Comparison of ENCODE assay signal across 8 mouse cellular contexts in genomic region chr10:86463538-86464199, GRCm38 (mm10). TPM values are rescaled to one million over a fixed set of nuclear protein-coding genes. Genes with fewer than 3 reads are reported as not detected.
DNase-seq lines count a peak whose midpoint lies in the region; ATAC-seq and TF ChIP-seq lines count a peak whose summit lies in the region.

No protein-coding gene starts in this region.

- H3K27ac ChIP-seq in left cerebral cortex, adult 2 months: no peak overlapping the region

- H3K4me3 ChIP-seq in left cerebral cortex, adult 2 months: no peak overlapping the region

- no peak for ATAC-seq in erythroblast, adult 5-6 weeks (replicated peaks; ENCODE audit: low FRiP score, poor library complexity, severe bottlenecking)

- TF ChIP-seq CTCF in left cerebral cortex, adult 2 months (IDR thresholded peaks at IDR 0.05): peak; percentile 94

- peak; percentile 91 for DNase-seq in adrenal gland, postnatal 10 days
- DNase-seq in embryo, embryonic 10 days (ENCODE audit: low spot score): peak; percentile 85
- peak; percentile 76 for DNase-seq in gastrocnemius, postnatal 14 days
- DNase-seq in induced T-regulatory cell, adult 2 months (ENCODE audit: low read depth): peak; percentile 56
- peak; percentile 82 to 86 for DNase-seq in left cerebral cortex, adult 2 months (ENCODE audit: extremely low spot score in 1 of 2, low spot score in 2 of 2)
- peak; percentile 85 for DNase-seq in mesoderm, embryonic 11.5 days (ENCODE audit: low read depth, low spot score)
- peak; percentile 69 for DNase-seq in skeletal muscle tissue, adult 2 months (ENCODE audit: low read depth, low spot score)

- intact Hi-C loops in gastrocnemius, postnatal 14 days (cut with DNase I; ENCODE audit: low total_unique reads): loop anchor here (5.0 kb wide), 2 partner anchors 396 to 491 kb away; no protein-coding TSS in a partner anchor
- intact Hi-C loops in left cerebral cortex, adult 2 months (cut with DNase I): loop anchor here (1.0 to 5.0 kb wide), 3 partner anchors 398 to 495 kb away; partner anchors contain the start of gene Fbxo7

RNA-seq across cellular contexts. Expression of gene Syn3, which starts 35.0 kb away (rescaled TPM):
- total RNA-seq in adrenal gland, postnatal 10 days (2021): 1 to 10 TPM; 2.9 to 3.8 TPM
- total RNA-seq in gastrocnemius, postnatal 14 days (2021): under 1 TPM; 0.13 to 0.27 TPM
- 10 to 100 TPM; 29.9 to 30.8 TPM for total RNA-seq in left cerebral cortex, adult 2 months (2021)
- not detected in 2 replicates for total RNA-seq in erythroblast, adult 5-6 weeks (2015; ENCODE audit: low replicate concordance)
- 0.77 and 0.84 TPM in 2 replicates for total RNA-seq in erythroblast, adult 5-6 weeks (2017; ENCODE audit: low replicate concordance)

Comparison
In these comparisons a context has a peak if more than half of its experiments do, and no peak if none do; other contexts are left out.
1. RNA of gene Syn3, which starts 35.0 kb away (total RNA-seq): 29.9 to 30.8 TPM in left cerebral cortex, adult 2 months; 2.9 to 3.8 TPM in adrenal gland, postnatal 10 days, 0.77 to 0.84 TPM in erythroblast, adult 5-6 weeks and 0.13 to 0.27 TPM in gastrocnemius, postnatal 14 days; every median in the first group is over 4 times any median in the second.
2. Peak in every context shown above with its lines, with median percentiles within 50 percentile points of each other: DNase-seq.